Mouse (Mus musculus): ENCODE measurements around the gene 1700020L24Rik. TPM values are rescaled to one million over a fixed set of nuclear protein-coding genes. Genes with fewer than 3 reads are reported as not detected.
A peak's percentile ranks its signal among the peaks of the same experiment; 100 is the strongest.

The 1700020L24Rik gene
- polyA plus RNA-seq, 1 experiment from 2014 or later: 1.5 TPM

GRCm38 (mm10) chr11:83468765-83469164, 31.3 kb downstream of the 1700020L24Rik start:
- CTCF ChIA-PET: interaction anchor here (0.9 to 1.4 kb wide), 4 partner anchors 8 to 26 kb away, joined by 3 to 4 read pairs (median 3); no protein-coding TSS in a partner anchor
- in situ Hi-C loops (cut with MboI; ENCODE audit: low pct_unique_long_range_greater_than_20kb): no loop called here
- DNase-seq (ENCODE audit: low read depth, low spot score): no peak
- ATAC-seq: no peak
- TF ChIP-seq CTCF (IDR thresholded peaks at IDR 0.05): no peak
- no peaks in the 10 kb centered on the region for H3K27me3 ChIP-seq
- POLR2A ChIA-PET: no interaction called here

GRCm38 (mm10) chr11:83471766-83472165, 34.3 kb downstream of the 1700020L24Rik start:
- POLR2A ChIA-PET: interaction anchor here (1.5 to 2.4 kb wide), 2 partner anchors 10 to 13 kb away, joined by 8 read pairs; no protein-coding TSS in a partner anchor
- CTCF ChIA-PET: interaction anchor here (1.2 to 1.9 kb wide), 6 partner anchors 9 to 31 kb away, joined by 6 to 16 read pairs (median 8); partner anchors contain the start of gene Mmp28
- TF ChIP-seq CTCF (IDR thresholded peaks at IDR 0.05): no peak
- no peaks in the 10 kb centered on the region for H3K27me3 ChIP-seq
- in situ Hi-C loops (cut with MboI; ENCODE audit: low pct_unique_long_range_greater_than_20kb): no loop called here
- ATAC-seq (no peak), DNase-seq (ENCODE audit: low read depth, low spot score) (no peak)

GRCm38 (mm10) chr11:83472324-83473234, 35.1 kb downstream of the 1700020L24Rik start, which contains the start of gene Taf15:
Taf15 (plus strand) TSS chr11:83473086.
- ChIA-PET POLR2A (interaction anchor here (0.8 to 2.4 kb wide), 4 partner anchors 10 to 30 kb away, joined by 3 to 8 read pairs (median 6); no protein-coding TSS in a partner anchor), CTCF (interaction anchor here (1.2 to 1.9 kb wide), 7 partner anchors 10 to 32 kb away, joined by 3 to 16 read pairs (median 7); partner anchors contain the start of gene Mmp28)
- in situ Hi-C loops (cut with MboI; ENCODE audit: low pct_unique_long_range_greater_than_20kb): no loop called here
- no peaks in the 10 kb centered on the region for H3K27me3 ChIP-seq
- TF ChIP-seq CTCF (IDR thresholded peaks at IDR 0.05): peak; percentile 83
- ATAC-seq (peak; percentile 98), DNase-seq (ENCODE audit: low read depth, low spot score) (peak; percentile 91)

- no peak for TF ChIP-seq CTCF (IDR thresholded peaks at IDR 0.05)
- POLR2A ChIA-PET: interaction anchor here (0.7 to 2.4 kb wide), 6 partner anchors 11 to 667 kb away, joined by 3 to 8 read pairs (median 4); no protein-coding TSS in a partner anchor
- in situ Hi-C loops (cut with MboI; ENCODE audit: low pct_unique_long_range_greater_than_20kb): no loop called here
- no peaks in the 10 kb centered on the region for H3K27me3 ChIP-seq
- CTCF ChIA-PET: interaction anchor here (1.2 to 1.9 kb wide), 8 partner anchors 11 to 33 kb away, joined by 3 to 16 read pairs (median 7); partner anchors contain the start of gene Mmp28
- DNase-seq (ENCODE audit: low read depth, low spot score) (no peak), ATAC-seq (peak; percentile 55)
Measured at GRCm38 (mm10) chr11:83473235-83474016, 35.9 kb downstream of the 1700020L24Rik start.

Other genes with a start within 250 kb of the 1700020L24Rik start
- not detected for gene Slfn3, start 246.3 kb upstream of the 1700020L24Rik start, polyA plus RNA-seq (2021)
- gene Slfn14, start 151.0 kb upstream of the 1700020L24Rik start, polyA plus RNA-seq (2021): not detected
- gene Ap2b1, start 138.7 kb upstream of the 1700020L24Rik start, polyA plus RNA-seq (2021): 112 TPM
- 12.7 TPM for gene Pex12, start 135.1 kb upstream of the 1700020L24Rik start, polyA plus RNA-seq (2021)
- gene Rasl10b, start 28.5 kb upstream of the 1700020L24Rik start, polyA plus RNA-seq (2021): 27.5 TPM
- not detected for gene Gas2l2, start 8.2 kb upstream of the 1700020L24Rik start, polyA plus RNA-seq (2021)
- gene Mmp28, start 25.4 kb downstream of the 1700020L24Rik start, polyA plus RNA-seq (2021): 1.5 TPM
- gene Taf15, start 35.4 kb downstream of the 1700020L24Rik start, polyA plus RNA-seq (2021): 150 TPM
- gene Heatr9, start 84.5 kb downstream of the 1700020L24Rik start, polyA plus RNA-seq (2021): not detected
- gene Ccl5, start 92.8 kb downstream of the 1700020L24Rik start, polyA plus RNA-seq (2021): 0.65 TPM
- gene Ccl9, start 141.0 kb downstream of the 1700020L24Rik start, polyA plus RNA-seq (2021): 0.42 TPM
- not detected for gene Ccl6, start 155.4 kb downstream of the 1700020L24Rik start, polyA plus RNA-seq (2021)
- gene Rpl9-ps1, start 207.9 kb downstream of the 1700020L24Rik start, polyA plus RNA-seq (2021): not detected
- not detected for gene Ccl3, start 211.7 kb downstream of the 1700020L24Rik start, polyA plus RNA-seq (2021)
- gene Ccl4, start 224.9 kb downstream of the 1700020L24Rik start, polyA plus RNA-seq (2021): not detected

Data from Patski (cell line).